Mouse (Mus musculus) heart, postnatal 4 days (tissue): ENCODE measurements around the gene Gm3002. TPM values are rescaled to one million over a fixed set of nuclear protein-coding genes. Genes with fewer than 3 reads are reported as not detected.
"Not testable (repeated sequence)": the region's sequence is repeated elsewhere in the genome, so short reads cannot be mapped to it uniquely, and the experiment has no call there.

Experiments used
- DNase-seq: peaks from one replicate; pipeline ENCODE4 v3.0.0; 2021
- total RNA-seq, 2 experiments: library from RNA; stranded (reverse); gene quantifications; 2 replicates each; pipeline ENCODE4 v1.2.3; 2021

Gm3002 gene
- under 1 TPM; 0.74 to 0.83 TPM for total RNA-seq

GRCm38 (mm10) chr14:3809774-3810173 is at the start of gene Gm3002:
Gene Gm3002, plus strand, starts transcription at chr14:3810074.
- DNase-seq: not testable (repeated sequence)

- not testable (repeated sequence) for DNase-seq
Observed at GRCm38 (mm10) chr14:3845945-3846344, 36.1 kb downstream of the Gm3002 start, which contains the start of gene Gm3033. Gene Gm3033, plus strand, starts transcription at chr14:3846245.

- DNase-seq: not testable (repeated sequence)
Observed at GRCm38 (mm10) chr14:3883872-3884271, 74.0 kb downstream of the Gm3002 start, which contains the start of gene Gm2916. Gene Gm2916, plus strand, starts transcription at chr14:3884172.

GRCm38 (mm10) chr14:3931456-3931855 is 121.6 kb downstream of the Gm3002 start, which contains the start of gene Gm3029:
Gene Gm3029, plus strand, starts transcription at chr14:3931756.
- not testable (repeated sequence) for DNase-seq

GRCm38 (mm10) chr14:3963247-3963646 is 153.4 kb downstream of the Gm3002 start, which contains the start of gene Gm3095:
Gene Gm3095, plus strand, starts transcription at chr14:3963547.
- not testable (repeated sequence) for DNase-seq

- DNase-seq: not testable (repeated sequence)
Observed at GRCm38 (mm10) chr14:3998094-3998493, 188.2 kb downstream of the Gm3002 start, which contains the start of gene Gm3099. Gene Gm3099, plus strand, starts transcription at chr14:3998394.

Other genes with a start within 250 kb of the Gm3002 start
- not detected for gene Gm3012, start 175.6 kb upstream of the Gm3002 start, total RNA-seq
- 1 to 10 TPM; 1.6 TPM for gene Gm3020, start 158.0 kb upstream of the Gm3002 start, total RNA-seq
- not detected for gene Gm3043, start 121.3 kb upstream of the Gm3002 start, total RNA-seq
- gene Gm3033, start 36.2 kb downstream of the Gm3002 start, total RNA-seq: under 1 TPM in 1 of 2 experiments, not detected in 1; 0.55 TPM
- not detected for gene Gm2916, start 74.1 kb downstream of the Gm3002 start, total RNA-seq
- gene Gm3029, start 121.7 kb downstream of the Gm3002 start, total RNA-seq: not detected
- gene Gm3095, start 153.5 kb downstream of the Gm3002 start, total RNA-seq: under 1 TPM in 1 of 2 experiments, not detected in 1; 0.24 TPM
- not detected for gene Gm3099, start 188.3 kb downstream of the Gm3002 start, total RNA-seq
- gene Gm5796, start 213.9 kb downstream of the Gm3002 start, total RNA-seq: 1 to 10 TPM; 1.4 to 1.9 TPM